Mouse (Mus musculus) brain, embryonic 18.5 days (tissue): Measurements from ENCODE around the gene Fbxo8.
A peak's percentile ranks its signal among the peaks of the same experiment; 100 is the strongest.

ENCODE experiments used
- DNase-seq: peaks from one replicate; pipeline ENCODE4 v3.0.0-alpha.2; 2012; ENCODE audit warnings: low read depth, low spot score

Fbxo8 gene

GRCm38 (mm10) chr8:56550558-56551360, at the start of gene Fbxo8, which contains the start of gene Cep44:
Gene Fbxo8, plus strand, starts transcription at chr8:56551090.
Gene Cep44, minus strand, starts transcription at chr8:56551047.
- peak; percentile 83 for DNase-seq

GRCm38 (mm10) chr8:56501911-56502310, 49.0 kb upstream of the Fbxo8 start:
- no peak for DNase-seq

- DNase-seq = peak; percentile 42
Observed at GRCm38 (mm10) chr8:56508318-56508951, 42.5 kb upstream of the Fbxo8 start.

GRCm38 (mm10) chr8:56508952-56509479, 41.9 kb upstream of the Fbxo8 start:
- DNase-seq = no peak

GRCm38 (mm10) chr8:56518848-56519247, 32.0 kb upstream of the Fbxo8 start:
- no peak for DNase-seq

- DNase-seq = no peak
Observed at GRCm38 (mm10) chr8:56520249-56520648, 30.6 kb upstream of the Fbxo8 start.

- DNase-seq = no peak
Observed at GRCm38 (mm10) chr8:56521051-56521450, 29.8 kb upstream of the Fbxo8 start.

GRCm38 (mm10) chr8:56528869-56529268, 22.0 kb upstream of the Fbxo8 start:
- DNase-seq = no peak

- no peak for DNase-seq
Observed at GRCm38 (mm10) chr8:56530359-56530758, 20.5 kb upstream of the Fbxo8 start.

- DNase-seq = no peak
Observed at GRCm38 (mm10) chr8:56540706-56541105, 10.2 kb upstream of the Fbxo8 start.

GRCm38 (mm10) chr8:56547866-56548265, 3.0 kb upstream of the Fbxo8 start:
- DNase-seq = no peak

GRCm38 (mm10) chr8:56551361-56551852, 517 bp downstream of the Fbxo8 start:
- peak; percentile 90 for DNase-seq

- DNase-seq = no peak
Observed at GRCm38 (mm10) chr8:56552045-56552444, 1.2 kb downstream of the Fbxo8 start.

- no peak for DNase-seq
Observed at GRCm38 (mm10) chr8:56552551-56553103, 1.7 kb downstream of the Fbxo8 start.

- no peak for DNase-seq
Observed at GRCm38 (mm10) chr8:56564399-56565047, 13.6 kb downstream of the Fbxo8 start.

GRCm38 (mm10) chr8:56566856-56567255, 16.0 kb downstream of the Fbxo8 start:
- no peak for DNase-seq

GRCm38 (mm10) chr8:56580918-56581317, 30.0 kb downstream of the Fbxo8 start:
- DNase-seq = no peak

- DNase-seq = no peak
Observed at GRCm38 (mm10) chr8:56582841-56583240, 32.0 kb downstream of the Fbxo8 start.

GRCm38 (mm10) chr8:56589004-56589403, 38.1 kb downstream of the Fbxo8 start:
- DNase-seq = no peak

- no peak for DNase-seq
Observed at GRCm38 (mm10) chr8:56591084-56591483, 40.2 kb downstream of the Fbxo8 start.

GRCm38 (mm10) chr8:56591502-56591901, 40.6 kb downstream of the Fbxo8 start:
- no peak for DNase-seq

GRCm38 (mm10) chr8:56606481-56606880, 55.6 kb downstream of the Fbxo8 start:
- no peak for DNase-seq
